Mouse (Mus musculus) liver, embryonic 11.5 days (tissue): Measurements from ENCODE around the gene B3galt5. TPM values are rescaled to one million over a fixed set of nuclear protein-coding genes. Genes with fewer than 3 reads are reported as not detected.

Experiments
- ATAC-seq: fragments of 200-750 bp; cut with Nextera tagmentation; replicated peaks from 2 replicates; pipeline ENCODE4 v1.8.0; 2017; ENCODE audit warnings: moderate number of reproducible peaks, mild to moderate bottlenecking, moderate TSS enrichment, moderate library complexity; ENCODE audit not compliant: low FRiP score
- DNase-seq: peaks from one replicate; pipeline ENCODE4 v3.0.0-alpha.2; 2017; ENCODE audit warnings: low spot score
- H3K27ac ChIP-seq: fragments of 300-500 bp; sonication (generic); 2 replicates; pipeline ENCODE4 v1.5.1; 2014; ENCODE audit warnings: mild to moderate bottlenecking, low read depth, low read length, control low read depth
- H3K27me3 ChIP-seq: fragments of 300-500 bp; sonication (generic); replicated peaks from 2 replicates; pipeline ENCODE4 v1.6.1; 2014; ENCODE audit warnings: low read length, mixed read lengths; ENCODE audit not compliant: control insufficient read depth, insufficient read depth
- H3K36me3 ChIP-seq: fragments of 300-500 bp; sonication (generic); 2 replicates; pipeline ENCODE4 v1.6.1; 2014; ENCODE audit warnings: mild to moderate bottlenecking, low read length, moderate library complexity, mixed read lengths; ENCODE audit not compliant: control insufficient read depth, insufficient read depth
- H3K4me1 ChIP-seq: fragments of 300-500 bp; sonication (generic); replicated peaks from 2 replicates; pipeline ENCODE4 v1.6.1; 2014; ENCODE audit warnings: low read length, mixed read lengths; ENCODE audit not compliant: control insufficient read depth, insufficient read depth
- H3K4me2 ChIP-seq: fragments of 300-500 bp; sonication (generic); 2 replicates; pipeline ENCODE4 v1.6.1; 2014; ENCODE audit warnings: mild to moderate bottlenecking, control low read depth, moderate library complexity
- H3K4me3 ChIP-seq: fragments of 300-500 bp; sonication (generic); 2 replicates; pipeline ENCODE4 v1.5.1; 2014; ENCODE audit warnings: low read depth, low read length, control low read depth
- H3K9ac ChIP-seq: fragments of 300-500 bp; sonication (generic); 2 replicates; pipeline ENCODE4 v1.6.1; 2014; ENCODE audit warnings: low read depth, low read length, control low read depth
- H3K9me3 ChIP-seq: fragments of 300-500 bp; sonication (generic); 2 replicates; pipeline ENCODE4 v1.6.1; 2016; ENCODE audit warnings: low read length, inconsistent platforms, mixed read lengths; ENCODE audit not compliant: control insufficient read depth
- WGBS: fragments of 180-500 bp; shearing (Covaris S2); extraction: QIAGEN DNeasy Blood & Tissue Kit; methylation state at CpG from one replicate; pipeline ENCODE4 v1.1.7; 2014; 5-methylcytosine and 5-hydroxymethylcytosine counted together
- polyA plus RNA-seq: library from polyadenylated mRNA; unstranded; fragments of >200 nt; fragmentation: Nextera tagmentation; extraction: Ambion mirVana; gene quantifications from 2 replicates; pipeline ENCODE4 v1.2.1, GENCODE M21; 2014

B3galt5 gene
- polyA plus RNA-seq: 0.11 and 0.23 TPM in 2 replicates

- Histone ChIP-seq H3K4me2 (no peak within 1 kb of the TSS), H3K9me3 (no peaks in the 10 kb centered on the region), H3K4me3 (no peak within 1 kb of the TSS), H3K27ac (no peak within 1 kb of the TSS), H3K9ac (no peak within 1 kb of the TSS), H3K36me3 (no peaks in the 10 kb centered on the region), H3K27me3 (no peaks in the 10 kb centered on the region), H3K4me1 (no peaks in the 10 kb centered on the region)
- ATAC-seq (no peak), DNase-seq (no peak)
- 83% methylated on average over 17 of the region's 17 CpGs for WGBS
These were observed at the start of gene B3galt5 for GRCm38 (mm10) chr16:96235366-96235970. B3galt5 (plus strand) TSS chr16:96235801.

- Histone ChIP-seq H3K9me3 (no peaks in the 10 kb centered on the region), H3K4me2 (no peak overlapping the region), H3K27ac (no peak overlapping the region), H3K36me3 (no peaks in the 10 kb centered on the region), H3K27me3 (peaks cover 8% of the 10 kb centered on the region), H3K9ac (no peak overlapping the region), H3K4me1 (0 out of 2 replicates have a peak, but pooled peaks cover 2% of the 10 kb centered on the region), H3K4me3 (no peak overlapping the region)
- 80% methylated on average over 5 of the region's 5 CpGs for WGBS
- DNase-seq (no peak), ATAC-seq (no peak)
These were observed 48.0 kb upstream of the B3galt5 start for GRCm38 (mm10) chr16:96187619-96188018.

- 2% methylated on average over 75 of the region's 77 CpGs for WGBS
- Histone ChIP-seq H3K4me3 (peak within 1 kb of the TSS; percentile 86), H3K9me3 (no peaks in the 10 kb centered on the region), H3K27me3 (peaks cover 8% of the 10 kb centered on the region), H3K4me1 (0 out of 2 replicates have a peak, but pooled peaks cover 2% of the 10 kb centered on the region), H3K4me2 (peak within 1 kb of the TSS; percentile 98), H3K36me3 (no peaks in the 10 kb centered on the region), H3K9ac (peak within 1 kb of the TSS; percentile 68), H3K27ac (no peak within 1 kb of the TSS)
- DNase-seq: peak; percentile 99
- ATAC-seq: peak; percentile 98
These were observed 43.8 kb upstream of the B3galt5 start, which contains the start of gene Lca5l for GRCm38 (mm10) chr16:96191531-96192506. Lca5l (minus strand) TSS chr16:96192271.

GRCm38 (mm10) chr16:96199913-96200701 lies 35.5 kb upstream of the B3galt5 start, which contains the start of gene Sh3bgr:
Sh3bgr (plus strand) TSS chr16:96200450.
- DNase-seq (peak; percentile 48), ATAC-seq (peak; percentile 62)
- Histone ChIP-seq H3K4me1 (no peaks in the 10 kb centered on the region), H3K9me3 (no peaks in the 10 kb centered on the region), H3K4me2 (peak within 1 kb of the TSS; percentile 58), H3K27me3 (peaks cover 4% of the 10 kb centered on the region), H3K36me3 (no peaks in the 10 kb centered on the region), H3K9ac (no peak within 1 kb of the TSS), H3K4me3 (peak within 1 kb of the TSS; percentile 29), H3K27ac (no peak within 1 kb of the TSS)
- 10% methylated on average over 20 of the region's 20 CpGs for whole genome bisulfite sequencing

GRCm38 (mm10) chr16:96200702-96201028 lies 34.9 kb upstream of the B3galt5 start:
- H3K4me1 ChIP-seq: no peaks in the 10 kb centered on the region
- 50% methylated on average over 9 of the region's 9 CpGs for WGBS
- H3K9ac ChIP-seq: no peak overlapping the region
- DNase-seq (no peak), ATAC-seq (no peak)
- no peaks in the 10 kb centered on the region for H3K9me3 ChIP-seq
- H3K4me3 ChIP-seq: peak overlapping the region; percentile 29
- no peaks in the 10 kb centered on the region for H3K36me3 ChIP-seq
- H3K27ac ChIP-seq: no peak overlapping the region
- peak overlapping the region; percentile 58 for H3K4me2 ChIP-seq
- peaks cover 4% of the 10 kb centered on the region for H3K27me3 ChIP-seq

- H3K27me3 ChIP-seq: peaks cover 4% of the 10 kb centered on the region
- no peaks in the 10 kb centered on the region for H3K36me3 ChIP-seq
- H3K4me3 ChIP-seq: no peak overlapping the region
- H3K27ac ChIP-seq: no peak overlapping the region
- no peak for ATAC-seq
- DNase-seq: no peak
- H3K4me1 ChIP-seq: no peaks in the 10 kb centered on the region
- WGBS: 71% methylated on average over 11 of the region's 11 CpGs
- no peak overlapping the region for H3K4me2 ChIP-seq
- H3K9me3 ChIP-seq: no peaks in the 10 kb centered on the region
- H3K9ac ChIP-seq: no peak overlapping the region
These were observed 33.9 kb upstream of the B3galt5 start for GRCm38 (mm10) chr16:96201485-96202232.

- DNase-seq (no peak), ATAC-seq (no peak)
- Histone ChIP-seq H3K9ac (no peak overlapping the region), H3K27me3 (no peaks in the 10 kb centered on the region), H3K27ac (no peak overlapping the region), H3K4me2 (no peak overlapping the region), H3K4me1 (no peaks in the 10 kb centered on the region), H3K9me3 (no peaks in the 10 kb centered on the region), H3K36me3 (no peaks in the 10 kb centered on the region), H3K4me3 (no peak overlapping the region)
- 83% methylated on average over 10 of the region's 10 CpGs for WGBS
These were observed 25.8 kb upstream of the B3galt5 start for GRCm38 (mm10) chr16:96209789-96210188.

- no peak for ATAC-seq
- DNase-seq: no peak
- WGBS: 78% methylated on average over 7 of the region's 7 CpGs
- Histone ChIP-seq H3K36me3 (no peaks in the 10 kb centered on the region), H3K4me1 (no peaks in the 10 kb centered on the region), H3K27me3 (no peaks in the 10 kb centered on the region), H3K9me3 (no peaks in the 10 kb centered on the region), H3K27ac (no peak overlapping the region), H3K9ac (no peak overlapping the region), H3K4me3 (no peak overlapping the region), H3K4me2 (no peak overlapping the region)
These were observed 24.7 kb upstream of the B3galt5 start for GRCm38 (mm10) chr16:96210856-96211255.
